Mouse (Mus musculus) forebrain, embryonic 14.5 days (tissue): Measurements from ENCODE around the gene Lmtk2. TPM values are rescaled to one million over a fixed set of nuclear protein-coding genes. Genes with fewer than 3 reads are reported as not detected.

ENCODE experiments used
- polyA plus RNA-seq: library from polyadenylated mRNA; unstranded; fragments of >200 nt; fragmentation: Nextera tagmentation; extraction: Ambion mirVana; gene quantifications from 2 replicates; pipeline ENCODE4 v1.2.1, GENCODE M21; 2014

Lmtk2 gene
- polyA plus RNA-seq, 1 experiment from 2014 or later = 5.2 TPM

Other genes with a start within 250 kb of the Lmtk2 start
- 0.16 and 0.48 TPM in 2 replicates for gene Ankrd61, start 202.8 kb upstream of the Lmtk2 start, polyA plus RNA-seq
- 93.9 and 101 TPM in 2 replicates for gene Aimp2, start 190.6 kb upstream of the Lmtk2 start, polyA plus RNA-seq
- gene Pms2, start 190.5 kb upstream of the Lmtk2 start, polyA plus RNA-seq = 23.7 and 26.8 TPM in 2 replicates
- gene Gm42421, start 172.3 kb upstream of the Lmtk2 start, polyA plus RNA-seq = 1.3 and 1.9 TPM in 2 replicates
- 1.5 and 2.8 TPM in 2 replicates for gene Rsph10b, start 167.4 kb upstream of the Lmtk2 start, polyA plus RNA-seq
- gene Ccz1, start 85.6 kb upstream of the Lmtk2 start, polyA plus RNA-seq = 93.0 and 98.1 TPM in 2 replicates
- gene Ocm, start 73.8 kb upstream of the Lmtk2 start, polyA plus RNA-seq = 0.90 TPM in 1 of 2 replicates, not detected in the other
- gene Bhlha15, start 89.8 kb downstream of the Lmtk2 start, polyA plus RNA-seq = 0.06 TPM in 1 of 2 replicates, not detected in the other
- gene Tecpr1, start 123.2 kb downstream of the Lmtk2 start, polyA plus RNA-seq = 21.7 and 26.5 TPM in 2 replicates
- gene Bri3, start 144.0 kb downstream of the Lmtk2 start, polyA plus RNA-seq = 82.8 and 105 TPM in 2 replicates